Mouse (Mus musculus): ENCODE measurements around the gene Gpam. TPM values are rescaled to one million over a fixed set of nuclear protein-coding genes. Genes with fewer than 3 reads are reported as not detected.

The Gpam gene
- polyA plus RNA-seq, 1 experiment: 5.3 TPM

- TF ChIP-seq POLR2A (IDR thresholded peaks at IDR 0.05; ENCODE audit: borderline replicate concordance, low read depth, low read length): no peak
- no peak for TF ChIP-seq CTCF (IDR thresholded peaks at IDR 0.05; ENCODE audit: low read depth, low read length)
- Histone ChIP-seq H3K4me1 (ENCODE audit: control insufficient read depth, insufficient read depth, low read length) (no peaks in the 10 kb centered on the region), H3K4me3 (ENCODE audit: insufficient read depth, low read length) (no peak overlapping the region), H3K27ac (ENCODE audit: insufficient read depth, low read depth, low read length) (no peak overlapping the region)
These were observed 73.9 kb downstream of the Gpam start for GRCm38 (mm10) chr19:55053163-55053562.

- Histone ChIP-seq H3K4me3 (ENCODE audit: insufficient read depth, low read length) (no peak overlapping the region), H3K4me1 (ENCODE audit: control insufficient read depth, insufficient read depth, low read length) (no peaks in the 10 kb centered on the region), H3K27ac (ENCODE audit: insufficient read depth, low read depth, low read length) (no peak overlapping the region)
- TF ChIP-seq POLR2A (IDR thresholded peaks at IDR 0.05; ENCODE audit: borderline replicate concordance, low read depth, low read length): no peak
- no peak for TF ChIP-seq CTCF (IDR thresholded peaks at IDR 0.05; ENCODE audit: low read depth, low read length)
These were observed 89.6 kb downstream of the Gpam start for GRCm38 (mm10) chr19:55037406-55037805.

- Histone ChIP-seq H3K27ac (ENCODE audit: insufficient read depth, low read depth, low read length) (no peak overlapping the region), H3K4me3 (ENCODE audit: insufficient read depth, low read length) (no peak overlapping the region), H3K4me1 (ENCODE audit: control insufficient read depth, insufficient read depth, low read length) (no peaks in the 10 kb centered on the region)
- TF ChIP-seq CTCF (IDR thresholded peaks at IDR 0.05; ENCODE audit: low read depth, low read length) (no peak), POLR2A (IDR thresholded peaks at IDR 0.05; ENCODE audit: borderline replicate concordance, low read depth, low read length) (no peak)
These were observed 108.2 kb downstream of the Gpam start for GRCm38 (mm10) chr19:55018872-55019271.

Other genes starting within 250 kb of the Gpam start
- gene Tectb, start 53.5 kb upstream of the Gpam start, polyA plus RNA-seq (2012; ENCODE audit: insufficient read depth, insufficient read length, missing spikeins): not detected in 2 replicates
- not detected in 2 replicates for gene Gucy2g, start 114.0 kb upstream of the Gpam start, polyA plus RNA-seq (2012; ENCODE audit: insufficient read depth, insufficient read length, missing spikeins)
- 65.3 and 84.9 TPM in 2 replicates for gene Acsl5, start 124.7 kb upstream of the Gpam start, polyA plus RNA-seq (2012; ENCODE audit: insufficient read depth, insufficient read length, missing spikeins)
- gene Zdhhc6, start 188.8 kb upstream of the Gpam start, polyA plus RNA-seq (2012; ENCODE audit: insufficient read depth, insufficient read length, missing spikeins): 41.6 and 43.4 TPM in 2 replicates
- 29.8 and 31.7 TPM in 2 replicates for gene Vti1a, start 189.1 kb upstream of the Gpam start, polyA plus RNA-seq (2012; ENCODE audit: insufficient read depth, insufficient read length, missing spikeins)

Measured in bone marrow macrophage, adult 2 months (primary cell).